Mouse (Mus musculus) adrenal gland, adult (tissue): ENCODE measurements around the gene Avil.

Experiments used
- DNase-seq, 2 experiments: peaks; one replicate each; pipeline ENCODE4 v3.0.0; 2022 to 2023; ENCODE audit warnings: low spot score in 1 of 2; ENCODE audit not compliant: inconsistent age in 2 of 2

The Avil gene

GRCm38 (mm10) chr10:127000529-127000928 is at the start of gene Avil:
Gene Avil (plus strand): TSS chr10:127000709.
- DNase-seq, result peak in 1 of 2 experiments; percentile 6

- no peak for DNase-seq
Observed at GRCm38 (mm10) chr10:126952375-126952774, 48.1 kb upstream of the Avil start.

GRCm38 (mm10) chr10:126953029-126953471 is 47.5 kb upstream of the Avil start:
- DNase-seq, result no peak

GRCm38 (mm10) chr10:126956692-126957358 is 43.7 kb upstream of the Avil start:
- DNase-seq, result no peak

GRCm38 (mm10) chr10:126957359-126958107 is 43.0 kb upstream of the Avil start:
- DNase-seq, result peak; percentile 65 to 83

- no peak for DNase-seq
Observed at GRCm38 (mm10) chr10:126960496-126960895, 40.0 kb upstream of the Avil start.

- peak; percentile 43 to 80 for DNase-seq
Observed at GRCm38 (mm10) chr10:126961757-126962156, 38.8 kb upstream of the Avil start.

- peak; percentile 66 to 89 for DNase-seq
Observed at GRCm38 (mm10) chr10:126962271-126962965, 38.1 kb upstream of the Avil start.

GRCm38 (mm10) chr10:126962966-126963330 is 37.6 kb upstream of the Avil start:
- DNase-seq, result peak; percentile 48 to 83

- DNase-seq, result no peak
Observed at GRCm38 (mm10) chr10:126963821-126964220, 36.7 kb upstream of the Avil start.

GRCm38 (mm10) chr10:126971363-126972050 is 29.0 kb upstream of the Avil start:
- peak in 1 of 2 experiments; percentile 24 for DNase-seq

GRCm38 (mm10) chr10:126972051-126972725 is 28.3 kb upstream of the Avil start:
- DNase-seq, result peak; percentile 61 to 83

GRCm38 (mm10) chr10:126972988-126973387 is 27.5 kb upstream of the Avil start:
- peak in 1 of 2 experiments; percentile 28 for DNase-seq

- peak in 1 of 2 experiments; percentile 26 for DNase-seq
Observed at GRCm38 (mm10) chr10:126975706-126976105, 24.8 kb upstream of the Avil start.

GRCm38 (mm10) chr10:126977076-126977475 is 23.4 kb upstream of the Avil start:
- peak in 1 of 2 experiments; percentile 55 for DNase-seq

GRCm38 (mm10) chr10:126978277-126978994 is 22.1 kb upstream of the Avil start, which contains the start of gene Ctdsp2:
Gene Ctdsp2 (plus strand): TSS chr10:126978717.
- peak; percentile 100 for DNase-seq

GRCm38 (mm10) chr10:126979121-126979635 is 21.3 kb upstream of the Avil start:
- peak; percentile 84 to 93 for DNase-seq

GRCm38 (mm10) chr10:126979636-126980151 is 20.8 kb upstream of the Avil start:
- DNase-seq, result peak; percentile 76 to 90

GRCm38 (mm10) chr10:126980221-126980932 is 20.1 kb upstream of the Avil start:
- DNase-seq, result peak; percentile 64 to 84
